Mouse (Mus musculus) ES-E14 (cell line): Measurements from ENCODE around the gene Acvr2b. TPM values are rescaled to one million over a fixed set of nuclear protein-coding genes. Genes with fewer than 3 reads are reported as not detected.

Source experiments
- DNase-seq: peaks from one replicate; pipeline ENCODE4 v3.0.0-alpha.2; 2013; ENCODE audit warnings: low read depth, low spot score
- H3K27ac ChIP-seq: 2 replicates; pipeline ENCODE4 v1.5.1; 2012; ENCODE audit warnings: low read depth, mild to moderate bottlenecking, low read length, moderate library complexity, mixed read lengths; ENCODE audit not compliant: poor library complexity, insufficient read depth, severe bottlenecking
- H3K36me3 ChIP-seq: 2 replicates; pipeline ENCODE4 v1.6.1; 2012; ENCODE audit warnings: mild to moderate bottlenecking, low read length, moderate library complexity, mixed read lengths; ENCODE audit not compliant: control insufficient read depth, poor library complexity, insufficient read depth, severe bottlenecking
- H3K4me1 ChIP-seq, 2 experiments: fragments of 150-350 bp in 1 of 2; sonication (generic) in 1 of 2; 2 replicates each; pipeline ENCODE4 v1.6.1; 2012; ENCODE audit warnings: low read length in 2 of 2, mild to moderate bottlenecking in 1 of 2, mixed read lengths in 1 of 2; ENCODE audit not compliant: control insufficient read depth in 2 of 2, insufficient read depth in 2 of 2, poor library complexity in 1 of 2
- H3K4me3 ChIP-seq, 2 experiments: fragments of 150-350 bp in 1 of 2; sonication (generic) in 1 of 2; 2 replicates each; pipeline ENCODE4 v1.5.1; 2012; ENCODE audit warnings: low read length in 2 of 2, low read depth in 1 of 2, mild to moderate bottlenecking in 1 of 2, mixed read lengths in 1 of 2; ENCODE audit not compliant: insufficient read depth in 1 of 2, poor library complexity in 1 of 2, severe bottlenecking in 1 of 2
- H3K9ac ChIP-seq: 2 replicates; pipeline ENCODE4 v1.6.1; 2012; ENCODE audit warnings: low read depth, mild to moderate bottlenecking, low read length, mixed read lengths; ENCODE audit not compliant: poor library complexity, insufficient read depth, severe bottlenecking
- H3K9me3 ChIP-seq: fragments of 150-350 bp; sonication (generic); 2 replicates; pipeline ENCODE4 v1.6.1; 2012; ENCODE audit warnings: low read depth, mild to moderate bottlenecking, low read length; ENCODE audit not compliant: control insufficient read depth, insufficient read depth
- CHD2 ChIP-seq: IDR thresholded peaks from 2 replicates; pipeline ENCODE4 v1.6.1; 2014; ENCODE audit warnings: mild to moderate bottlenecking, low read depth, low read length, inconsistent platforms
- HCFC1 ChIP-seq: IDR thresholded peaks from 2 replicates; pipeline ENCODE4 v1.6.1; 2012; ENCODE audit warnings: low read length, inconsistent platforms, borderline replicate concordance; ENCODE audit not compliant: insufficient read depth
- MAFK ChIP-seq: IDR thresholded peaks from 2 replicates; pipeline ENCODE4 v1.6.1; 2014; ENCODE audit warnings: mild to moderate bottlenecking, low read depth, low read length, inconsistent platforms; ENCODE audit not compliant: insufficient read depth
- ZC3H11A ChIP-seq: IDR thresholded peaks from 2 replicates; pipeline ENCODE4 v1.6.1; 2012; ENCODE audit warnings: low read depth, mild to moderate bottlenecking, inconsistent platforms, low read length, borderline replicate concordance
- ZNF384 ChIP-seq: IDR thresholded peaks from 2 replicates; pipeline ENCODE4 v1.6.1; 2012; ENCODE audit warnings: low read depth, low read length, inconsistent platforms
- in situ Hi-C, 2 experiments: fragments of 600-800 bp; cut with MboI; formaldehyde crosslinking; loops; one replicate each; pipeline ENCODE4 v1.15.1; 2025; ENCODE audit warnings: low sequenced_read_pairs in 2 of 2, inconsistent platforms in 1 of 2; ENCODE audit not compliant: unreplicated experiment in 2 of 2
- total RNA-seq: library from RNA; depleted of rRNA; stranded (reverse); fragments of 300-350 nt; gene quantifications from 2 replicates; pipeline ENCODE4 v1.2.3, GENCODE M21; 2012; rRNA removed

Gene Acvr2b
- total RNA-seq, 1 experiment: 29.8 TPM

- TF ChIP-seq CHD2: no peak
- no peak for TF ChIP-seq ZNF384
- TF ChIP-seq HCFC1: no peak
- TF ChIP-seq MAFK: no peak
- no peak for TF ChIP-seq ZC3H11A
- Histone ChIP-seq H3K36me3 (no peaks in the 10 kb centered on the region; the same call in 1 of the 2 replicates), H3K27ac (no peak overlapping the region), H3K9ac (no peak overlapping the region), H3K4me3 (no peak overlapping the region), H3K4me1 (peaks cover 0 to 9% of the 10 kb centered on the region in 2 experiments; a peak in 1 of 4 replicates), H3K9me3 (no peaks in the 10 kb centered on the region)
- in situ Hi-C loops: no loop called here
- DNase-seq: no peak
Measured at GRCm38 (mm10) chr9:119481612-119482011, 79.7 kb downstream of the Acvr2b start.

DNA sequence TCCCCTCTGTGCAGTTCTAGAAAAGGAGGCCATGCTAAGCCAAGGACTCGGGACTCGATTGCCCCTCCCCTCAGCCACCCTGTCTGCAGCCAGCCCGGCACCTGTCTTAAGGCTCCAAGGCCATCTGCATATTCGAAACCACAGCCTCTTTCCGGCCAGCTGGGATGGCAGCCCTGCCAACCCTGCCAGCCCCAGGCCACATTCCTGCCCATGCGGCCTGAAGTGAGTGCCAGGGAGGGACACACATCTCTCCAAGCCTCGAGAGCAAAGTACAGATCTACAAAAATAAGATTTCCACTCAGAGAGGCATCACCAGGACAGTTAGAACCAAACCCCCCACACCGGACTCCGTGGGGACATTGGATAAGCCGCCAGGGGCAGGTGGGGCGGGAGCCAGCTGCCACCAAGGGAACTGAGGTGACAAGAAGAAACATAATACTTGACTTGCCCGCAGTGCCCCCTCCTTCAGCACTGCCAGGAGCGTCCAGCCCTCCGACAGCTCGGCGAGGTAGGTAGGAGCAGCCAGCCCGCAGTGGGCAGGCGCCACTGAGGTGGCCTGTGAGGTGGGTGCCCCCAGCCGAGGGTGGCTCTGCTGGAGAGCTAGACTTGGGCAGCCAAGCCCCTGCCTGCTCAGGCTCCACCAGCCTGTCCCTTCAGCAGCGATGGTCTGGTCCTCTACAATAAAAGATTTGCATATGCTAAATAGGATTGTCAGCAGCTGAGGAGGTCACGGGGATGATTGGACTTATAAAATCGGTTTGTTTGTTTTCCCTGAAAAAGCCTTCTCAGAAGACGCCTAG, 81.8 kb downstream of the Acvr2b start:
- H3K27ac ChIP-seq: no peak overlapping the region
- in situ Hi-C loops: no loop called here

GRCm38 (mm10) chr9:119484420-119484819, 82.5 kb downstream of the Acvr2b start:
- in situ Hi-C loops: no loop called here
- no peak for DNase-seq
- H3K27ac ChIP-seq: no peak overlapping the region
- H3K9me3 ChIP-seq: no peaks in the 10 kb centered on the region
- H3K4me3 ChIP-seq: no peak overlapping the region
- H3K4me1 ChIP-seq: peaks cover 0 to 9% of the 10 kb centered on the region in 2 experiments; a peak in 1 of 4 replicates
- H3K9ac ChIP-seq: no peak overlapping the region
- no peaks in the 10 kb centered on the region for H3K36me3 ChIP-seq
- no peak for TF ChIP-seq CHD2
- TF ChIP-seq ZNF384: no peak
- no peak for TF ChIP-seq ZC3H11A
- TF ChIP-seq HCFC1: no peak
- TF ChIP-seq MAFK: no peak

More for the DNA sequence above, 81.8 kb downstream of the Acvr2b start:
- no peak overlapping the region for H3K4me3 ChIP-seq
- no peak overlapping the region for H3K9ac ChIP-seq
- no peaks in the 10 kb centered on the region for H3K9me3 ChIP-seq
- TF ChIP-seq ZNF384: no peak
- no peak for TF ChIP-seq CHD2
- TF ChIP-seq MAFK: no peak
- no peak for TF ChIP-seq HCFC1
- TF ChIP-seq ZC3H11A: no peak
- peaks cover 0 to 9% of the 10 kb centered on the region in 2 experiments; a peak in 1 of 4 replicates for H3K4me1 ChIP-seq
- no peak for DNase-seq
- H3K36me3 ChIP-seq: no peaks in the 10 kb centered on the region

Other genes starting within 250 kb of the Acvr2b start
- 3.0 and 6.8 TPM in 2 replicates for gene Acaa1b, start 245.0 kb upstream of the Acvr2b start, total RNA-seq
- not detected in 2 replicates for gene Gm47289, start 243.0 kb upstream of the Acvr2b start, total RNA-seq
- gene Slc22a13, start 193.0 kb upstream of the Acvr2b start, total RNA-seq: 0.13 TPM in 1 of 2 replicates, not detected in the other
- 52.1 and 53.1 TPM in 2 replicates for gene Oxsr1, start 79.7 kb upstream of the Acvr2b start, total RNA-seq
- gene Acaa1a, start 62.4 kb upstream of the Acvr2b start, total RNA-seq: 54.9 and 58.2 TPM in 2 replicates
- gene Myd88, start 60.7 kb upstream of the Acvr2b start, total RNA-seq: 4.2 and 5.4 TPM in 2 replicates
- gene Xylb, start 44.7 kb upstream of the Acvr2b start, total RNA-seq: 3.7 and 6.7 TPM in 2 replicates
- gene Slc22a14, start 36.6 kb upstream of the Acvr2b start, total RNA-seq: 0.45 and 1.1 TPM in 2 replicates
- gene Exog, start 42.8 kb downstream of the Acvr2b start, total RNA-seq: 9.3 and 11.9 TPM in 2 replicates
- gene Scn5a, start 176.9 kb downstream of the Acvr2b start, total RNA-seq: 0.76 and 0.95 TPM in 2 replicates